ENCODE assay signal across 8 mouse cellular contexts in genomic region chr3:116128311-116129204, GRCm38 (mm10). TPM values are rescaled to one million over a fixed set of nuclear protein-coding genes. Genes with fewer than 3 reads are reported as not detected.
DNase-seq lines count a peak whose midpoint lies in the region; ATAC-seq lines count a peak whose summit lies in the region.

No protein-coding gene starts in this region.

- H3K27me3 ChIP-seq in heart, embryonic 11.5 days (ENCODE audit: control insufficient read depth, insufficient read depth, low read length): no peaks in the 10 kb centered on the region
- H3K27me3 ChIP-seq in hindbrain, embryonic 12.5 days: no peaks in the 10 kb centered on the region
- no peaks in the 10 kb centered on the region for H3K27me3 ChIP-seq in midbrain, embryonic 12.5 days

- peak overlapping the region; percentile 50 for H3K4me3 ChIP-seq in heart, embryonic 11.5 days (ENCODE audit: low read depth, low read length)
- H3K4me3 ChIP-seq in brown adipose tissue, adult 24 weeks (ENCODE audit: insufficient read depth, low read depth, low read length): peak overlapping the region; percentile 46
- H3K4me3 ChIP-seq in hindbrain, embryonic 12.5 days: peak overlapping the region; percentile 27
- H3K4me3 ChIP-seq in midbrain, embryonic 12.5 days: peak overlapping the region; percentile 39

- WGBS in heart, embryonic 11.5 days (ENCODE audit: insufficient replicate concordance): 48% methylated on average over 18 of the region's 18 CpGs
- WGBS in hindbrain, embryonic 12.5 days: 47% methylated on average over 18 of the region's 18 CpGs
- 38% methylated on average over 18 of the region's 18 CpGs for WGBS in midbrain, embryonic 12.5 days

- peak overlapping the region; percentile 73 for H3K9ac ChIP-seq in heart, embryonic 11.5 days (ENCODE audit: low read depth, low read length)
- H3K9ac ChIP-seq in hindbrain, embryonic 12.5 days: peak overlapping the region; percentile 43
- H3K9ac ChIP-seq in midbrain, embryonic 12.5 days (replicated peaks): peak overlapping the region; percentile 34; the same call in 1 of the 2 replicates

- H3K4me1 ChIP-seq in heart, embryonic 11.5 days (ENCODE audit: control insufficient read depth, insufficient read depth, low read length): peaks cover 9% of the 10 kb centered on the region
- peaks cover 2% of the 10 kb centered on the region; the same call in 1 of the 2 replicates for H3K4me1 ChIP-seq in brown adipose tissue, adult 24 weeks (ENCODE audit: control insufficient read depth, insufficient read depth, insufficient read length, low read length)
- peaks cover 10% of the 10 kb centered on the region for H3K4me1 ChIP-seq in hindbrain, embryonic 12.5 days
- H3K4me1 ChIP-seq in midbrain, embryonic 12.5 days: peaks cover 29% of the 10 kb centered on the region

- ATAC-seq in heart, embryonic 11.5 days (replicated peaks; ENCODE audit: insufficient number of reproducible peaks, low FRiP score, low TSS enrichment): no peak
- peak; percentile 48; the same call in 1 of the 2 replicates for ATAC-seq in hindbrain, embryonic 12.5 days (ENCODE audit: low FRiP score)
- ATAC-seq in midbrain, embryonic 12.5 days (ENCODE audit: low FRiP score, low read depth): 0 out of 2 replicates have a peak, but pooled peaks have one; percentile 42
- ATAC-seq in CD4-positive, CD25-positive, alpha-beta regulatory T cell, adult 4 months: no peak

- H3K27ac ChIP-seq in heart, embryonic 11.5 days (ENCODE audit: low read depth, low read length): peak overlapping the region; percentile 86
- no peak overlapping the region for H3K27ac ChIP-seq in brown adipose tissue, adult 24 weeks (replicated peaks; ENCODE audit: low read depth, low read length)
- H3K27ac ChIP-seq in hindbrain, embryonic 12.5 days: peak overlapping the region; percentile 62
- peak overlapping the region; percentile 77 for H3K27ac ChIP-seq in midbrain, embryonic 12.5 days (replicated peaks)

- DNase-seq in heart, adult 8-10 months (ENCODE audit: low spot score): no peak
- DNase-seq in yolk sac, embryonic 10.5 days (ENCODE audit: low spot score): no peak
- no peak for DNase-seq in B cell, adult 2 months

- H3K36me3 ChIP-seq in heart, embryonic 11.5 days (ENCODE audit: control insufficient read depth, insufficient read depth, low read length): peaks cover 4% of the 10 kb centered on the region
- 0 out of 2 replicates have a peak, but pooled peaks cover 3% of the 10 kb centered on the region for H3K36me3 ChIP-seq in hindbrain, embryonic 12.5 days
- H3K36me3 ChIP-seq in midbrain, embryonic 12.5 days: peaks cover 8% of the 10 kb centered on the region

- peak overlapping the region; percentile 68 for H3K4me2 ChIP-seq in heart, embryonic 11.5 days
- H3K4me2 ChIP-seq in hindbrain, embryonic 12.5 days (replicated peaks): peak overlapping the region; percentile 48
- peak overlapping the region; percentile 51 for H3K4me2 ChIP-seq in midbrain, embryonic 12.5 days (replicated peaks)

- no peaks in the 10 kb centered on the region for H3K9me3 ChIP-seq in heart, embryonic 11.5 days (replicated peaks; ENCODE audit: control insufficient read depth, low read length)
- no peaks in the 10 kb centered on the region for H3K9me3 ChIP-seq in hindbrain, embryonic 12.5 days (replicated peaks)
- no peaks in the 10 kb centered on the region for H3K9me3 ChIP-seq in midbrain, embryonic 12.5 days

RNA-seq across cellular contexts. Expression of gene Vcam1, which starts 0.9 kb away (rescaled TPM):
- 60.9 and 76.0 TPM in 2 replicates for polyA plus RNA-seq in heart, embryonic 11.5 days (2014; fragmentation: Nextera tagmentation; extraction: Ambion mirVana)
- total RNA-seq in heart, adult 8-10 months (2022): 10 to 100 TPM; 16.0 to 19.8 (median 16.5) TPM
- 3.6 and 4.6 TPM in 2 replicates for polyA plus RNA-seq in brown adipose tissue, adult 24 weeks (2012; ENCODE audit: insufficient read depth, insufficient read length, missing spikeins)
- polyA plus RNA-seq in hindbrain, embryonic 12.5 days (2016; fragmentation: Nextera tagmentation; extraction: Ambion mirVana): 81.2 and 90.2 TPM in 2 replicates
- polyA plus RNA-seq in midbrain, embryonic 12.5 days (2016; fragmentation: Nextera tagmentation; extraction: Ambion mirVana): 50.2 and 53.7 TPM in 2 replicates
- polyA plus RNA-seq in CD4-positive, CD25-positive, alpha-beta regulatory T cell, adult 4 months (2017; shearing (Covaris generic)): 1 to 10 TPM; 5.4 to 7.8 TPM

Comparison
In these comparisons a context has a peak if more than half of its experiments do, and no peak if none do; other contexts are left out.
1. ATAC-seq: peak in hindbrain, embryonic 12.5 days (single experiment) and midbrain, embryonic 12.5 days (single experiment); none in heart, embryonic 11.5 days (single experiment) and CD4-positive, CD25-positive, alpha-beta regulatory T cell, adult 4 months (single experiment).
2. Peak in every context shown above with its lines, with median percentiles within 50 percentile points of each other: H3K4me2 ChIP-seq, H3K4me3 ChIP-seq and H3K9ac ChIP-seq.